Mouse (Mus musculus): Measurements from ENCODE around the gene Kti12.

Gene Kti12

GRCm38 (mm10) chr4:108847715-108848504 is at the start of gene Kti12:
Kti12 (plus strand) TSS chr4:108847785.
- DNase-seq (ENCODE audit: low spot score in 2 of 2), result peak; percentile 65 to 80

- DNase-seq (ENCODE audit: low spot score in 2 of 2), result peak in 1 of 2 experiments; percentile 42
Measured at GRCm38 (mm10) chr4:108798083-108798830, 49.3 kb upstream of the Kti12 start.

GRCm38 (mm10) chr4:108803535-108803934 is 44.0 kb upstream of the Kti12 start:
- no peak for DNase-seq (ENCODE audit: low spot score in 2 of 2)

GRCm38 (mm10) chr4:108811142-108811541 is 36.4 kb upstream of the Kti12 start:
- no peak for DNase-seq (ENCODE audit: low spot score in 2 of 2)

- DNase-seq (ENCODE audit: low spot score in 2 of 2), result no peak
Measured at GRCm38 (mm10) chr4:108811550-108811949, 36.0 kb upstream of the Kti12 start.

GRCm38 (mm10) chr4:108825677-108826076 is 21.9 kb upstream of the Kti12 start:
- DNase-seq (ENCODE audit: low spot score in 2 of 2), result no peak

- no peak for DNase-seq (ENCODE audit: low spot score in 2 of 2)
Measured at GRCm38 (mm10) chr4:108826096-108826495, 21.5 kb upstream of the Kti12 start.

GRCm38 (mm10) chr4:108826643-108827042 is 20.9 kb upstream of the Kti12 start:
- no peak for DNase-seq (ENCODE audit: low spot score in 2 of 2)

GRCm38 (mm10) chr4:108830698-108831097 is 16.9 kb upstream of the Kti12 start:
- no peak for DNase-seq (ENCODE audit: low spot score in 2 of 2)

- DNase-seq (ENCODE audit: low spot score in 2 of 2), result peak; percentile 88
Measured at GRCm38 (mm10) chr4:108832916-108833827, 14.4 kb upstream of the Kti12 start, which contains the start of gene Btf3l4. Btf3l4 (minus strand) TSS chr4:108833614.

GRCm38 (mm10) chr4:108833828-108834114 is 13.8 kb upstream of the Kti12 start:
- no peak for DNase-seq (ENCODE audit: low spot score in 2 of 2)

- DNase-seq (ENCODE audit: low spot score in 2 of 2), result peak; percentile 79 to 82
Measured at GRCm38 (mm10) chr4:108834115-108834970, 13.2 kb upstream of the Kti12 start, which contains the start of gene Txndc12. Txndc12 (plus strand) TSS chr4:108834601.

- DNase-seq (ENCODE audit: low spot score in 2 of 2), result peak in 1 of 2 experiments; percentile 12
Measured at GRCm38 (mm10) chr4:108834971-108835311, 12.6 kb upstream of the Kti12 start.

GRCm38 (mm10) chr4:108835496-108835895 is 12.1 kb upstream of the Kti12 start:
- DNase-seq (ENCODE audit: low spot score in 2 of 2), result no peak

- DNase-seq (ENCODE audit: low spot score in 2 of 2), result no peak
Measured at GRCm38 (mm10) chr4:108838031-108838430, 9.6 kb upstream of the Kti12 start.

GRCm38 (mm10) chr4:108841920-108842578 is 5.5 kb upstream of the Kti12 start:
- DNase-seq (ENCODE audit: low spot score in 2 of 2), result no peak

GRCm38 (mm10) chr4:108843336-108843735 is 4.2 kb upstream of the Kti12 start:
- no peak for DNase-seq (ENCODE audit: low spot score in 2 of 2)

GRCm38 (mm10) chr4:108845824-108846569 is 1.6 kb upstream of the Kti12 start:
- no peak for DNase-seq (ENCODE audit: low spot score in 2 of 2)

- peak in 1 of 2 experiments; percentile 29 for DNase-seq (ENCODE audit: low spot score in 2 of 2)
Measured at GRCm38 (mm10) chr4:108848505-108848848, 892 bp downstream of the Kti12 start, which contains the start of gene A730015C16Rik. A730015C16Rik (minus strand) TSS chr4:108848619.

- no peak for DNase-seq (ENCODE audit: low spot score in 2 of 2)
Measured at GRCm38 (mm10) chr4:108866806-108867205, 19.2 kb downstream of the Kti12 start.
